Mouse (Mus musculus) yolk sac, embryonic 10.5 days (tissue): Measurements from ENCODE around the gene Sirpb1b.
"Not testable (repeated sequence)": the region's sequence is repeated elsewhere in the genome, so short reads cannot be mapped to it uniquely, and the experiment has no call there.

Source experiments
- DNase-seq: peaks from one replicate; pipeline ENCODE4 v3.0.0-alpha.2; 2017; ENCODE audit warnings: low spot score

Sirpb1b gene

GRCm38 (mm10) chr3:15574887-15575286 lies at the start of gene Sirpb1b:
TSS of gene Sirpb1b (minus strand) at chr3:15575065.
- DNase-seq = not testable (repeated sequence)

GRCm38 (mm10) chr3:15590377-15591117 lies 15.7 kb upstream of the Sirpb1b start:
- not testable (repeated sequence) for DNase-seq

- not testable (repeated sequence) for DNase-seq
Observed at GRCm38 (mm10) chr3:15586665-15587064, 11.8 kb upstream of the Sirpb1b start.

GRCm38 (mm10) chr3:15583452-15583851 lies 8.6 kb upstream of the Sirpb1b start:
- no peak for DNase-seq

- not testable (repeated sequence) for DNase-seq
Observed at GRCm38 (mm10) chr3:15582948-15583347, 8.1 kb upstream of the Sirpb1b start.

- DNase-seq = not testable (repeated sequence)
Observed at GRCm38 (mm10) chr3:15576466-15576865, 1.6 kb upstream of the Sirpb1b start.

GRCm38 (mm10) chr3:15528589-15528988 lies 46.3 kb downstream of the Sirpb1b start:
- no peak for DNase-seq

GRCm38 (mm10) chr3:15513608-15514007 lies 61.3 kb downstream of the Sirpb1b start:
- not testable (repeated sequence) for DNase-seq

- not testable (repeated sequence) for DNase-seq
Observed at GRCm38 (mm10) chr3:15507792-15508321, 67.0 kb downstream of the Sirpb1b start.

GRCm38 (mm10) chr3:15474831-15475230 lies 100.0 kb downstream of the Sirpb1b start:
- not testable (repeated sequence) for DNase-seq

- not testable (repeated sequence) for DNase-seq
Observed at GRCm38 (mm10) chr3:15470158-15470557, 104.7 kb downstream of the Sirpb1b start.
